Mouse (Mus musculus) heart, postnatal 4 days (tissue): ENCODE data around the gene Rbm20. TPM values are rescaled to one million over a fixed set of nuclear protein-coding genes. Genes with fewer than 3 reads are reported as not detected.

Experiments used
- DNase-seq: peaks from one replicate; pipeline ENCODE4 v3.0.0; 2021
- total RNA-seq, 2 experiments: library from RNA; stranded (reverse); gene quantifications; 2 replicates each; pipeline ENCODE4 v1.2.3; 2021

Gene Rbm20
- total RNA-seq, result 100 to 1,000 TPM; 265 to 287 TPM

- DNase-seq, result peak; percentile 86
Observed at GRCm38 (mm10) chr19:53676718-53677634, at the start of gene Rbm20. TSS of gene Rbm20 (plus strand) at chr19:53677306.

- DNase-seq, result no peak
Observed at GRCm38 (mm10) chr19:53638041-53638440, 39.1 kb upstream of the Rbm20 start.

GRCm38 (mm10) chr19:53638727-53639126 is 38.4 kb upstream of the Rbm20 start:
- DNase-seq, result peak; percentile 36

- DNase-seq, result no peak
Observed at GRCm38 (mm10) chr19:53644020-53644595, 33.0 kb upstream of the Rbm20 start.

GRCm38 (mm10) chr19:53647301-53647700 is 29.8 kb upstream of the Rbm20 start:
- DNase-seq, result no peak

DNA sequence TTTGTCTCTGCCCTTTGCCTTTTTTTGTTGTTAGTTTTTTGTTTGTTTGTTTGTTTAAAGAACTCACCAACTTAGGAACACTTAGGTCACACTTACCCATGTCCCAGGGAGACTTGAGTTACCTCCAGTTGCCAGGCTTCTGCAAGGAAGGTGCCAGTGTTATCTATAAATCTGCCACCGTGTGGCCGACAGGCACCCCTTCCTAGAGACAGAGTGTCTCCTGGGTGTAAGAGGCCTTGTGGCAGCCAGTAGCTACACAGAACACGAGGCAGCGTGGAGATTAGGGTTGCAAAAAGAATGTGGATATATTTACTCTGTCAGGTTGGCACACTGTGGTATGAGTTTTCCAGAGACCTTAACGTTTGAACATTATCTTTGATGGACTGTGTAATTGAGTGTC is 29.1 kb upstream of the Rbm20 start:
- DNase-seq, result no peak

DNA sequence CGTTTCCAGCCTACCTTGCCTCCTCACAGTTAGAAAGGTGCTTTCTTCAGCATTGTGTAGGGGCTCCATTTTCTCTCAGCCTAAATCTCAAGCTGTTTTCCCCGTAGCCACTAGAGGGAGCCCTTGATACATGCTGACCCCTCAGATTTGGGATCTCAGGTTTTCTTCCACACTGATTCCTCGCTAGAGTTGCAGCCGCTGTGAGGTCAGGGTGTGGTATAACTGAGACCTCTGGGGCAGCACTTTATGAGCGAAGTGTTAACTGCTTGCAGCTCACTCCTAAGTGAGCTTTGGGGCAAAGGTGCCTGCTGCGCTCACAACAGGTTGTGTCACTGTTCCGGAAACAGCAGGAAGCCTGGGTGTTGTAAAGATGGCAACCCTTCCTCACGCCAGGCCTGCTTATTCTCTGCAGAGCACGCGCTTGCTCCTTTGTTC is 28.3 kb upstream of the Rbm20 start:
- DNase-seq, result peak; percentile 84

- peak; percentile 56 for DNase-seq
Observed at GRCm38 (mm10) chr19:53649361-53649760, 27.7 kb upstream of the Rbm20 start.

GRCm38 (mm10) chr19:53649802-53650201 is 27.3 kb upstream of the Rbm20 start:
- no peak for DNase-seq

- peak; percentile 2 for DNase-seq
Observed at GRCm38 (mm10) chr19:53650921-53651320, 26.2 kb upstream of the Rbm20 start.

GRCm38 (mm10) chr19:53652267-53652666 is 24.8 kb upstream of the Rbm20 start:
- no peak for DNase-seq

- peak; percentile 86 for DNase-seq
Observed at GRCm38 (mm10) chr19:53653624-53654467, 23.3 kb upstream of the Rbm20 start.

DNA sequence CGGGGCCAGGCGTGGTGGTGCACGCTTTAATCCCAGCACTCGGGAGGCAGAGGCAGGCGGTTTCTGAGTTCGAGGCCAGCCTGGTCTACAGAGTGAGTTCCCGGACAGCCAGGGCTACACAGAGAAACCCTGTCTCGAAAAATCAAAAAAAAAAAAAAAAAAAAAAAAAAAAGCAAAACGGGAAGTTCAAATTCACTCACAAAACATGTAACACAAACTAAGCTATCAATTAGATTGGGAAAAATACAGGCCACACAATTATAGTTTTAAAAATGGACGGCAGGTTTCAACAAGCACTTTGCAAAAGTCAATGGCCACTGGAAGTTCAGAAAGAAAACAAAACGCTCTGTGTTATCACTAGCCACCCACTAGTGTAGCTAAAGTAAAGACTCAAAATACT is 20.7 kb upstream of the Rbm20 start:
- peak; percentile 2 for DNase-seq

- DNase-seq, result peak; percentile 0
Observed at GRCm38 (mm10) chr19:53657437-53657836, 19.7 kb upstream of the Rbm20 start.

GRCm38 (mm10) chr19:53660722-53661420 is 16.2 kb upstream of the Rbm20 start:
- no peak for DNase-seq

GRCm38 (mm10) chr19:53661938-53662722 is 15.0 kb upstream of the Rbm20 start:
- no peak for DNase-seq

DNA sequence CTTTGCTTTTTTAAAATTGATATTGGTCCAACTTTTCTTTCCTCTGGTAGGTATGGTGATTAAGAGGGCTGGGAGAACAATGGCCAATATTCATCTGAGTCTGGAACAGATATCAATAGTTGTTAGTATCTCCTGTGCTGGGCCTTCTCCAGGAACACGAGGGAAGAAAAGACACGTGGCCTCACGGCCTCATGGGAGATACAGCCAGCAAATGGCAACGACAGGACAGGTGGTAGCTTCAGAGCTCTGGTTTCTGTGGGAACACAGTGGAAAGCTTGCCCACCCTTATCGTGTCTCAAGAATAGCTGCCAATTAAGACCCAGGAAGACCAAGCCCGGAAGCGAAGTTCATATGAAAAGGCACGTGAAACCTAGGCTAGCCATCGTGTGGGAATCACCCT is 12.3 kb upstream of the Rbm20 start:
- no peak for DNase-seq

GRCm38 (mm10) chr19:53665391-53665790 is 11.7 kb upstream of the Rbm20 start:
- DNase-seq, result no peak

GRCm38 (mm10) chr19:53666708-53667107 is 10.4 kb upstream of the Rbm20 start:
- no peak for DNase-seq

- no peak for DNase-seq
Observed at GRCm38 (mm10) chr19:53668821-53669220, 8.3 kb upstream of the Rbm20 start.

- peak; percentile 73 for DNase-seq
Observed at GRCm38 (mm10) chr19:53670625-53671141, 6.4 kb upstream of the Rbm20 start.
